Mouse (Mus musculus) kidney, postnatal 0 days (tissue): ENCODE measurements around the gene Zbtb20. TPM values are rescaled to one million over a fixed set of nuclear protein-coding genes. Genes with fewer than 3 reads are reported as not detected.

Experiments
- ATAC-seq: fragments of 200-750 bp; cut with Nextera tagmentation; replicated peaks from 2 replicates; pipeline ENCODE4 v1.8.0; 2017; ENCODE audit warnings: low read depth, moderate number of reproducible peaks, moderate TSS enrichment, moderate library complexity; ENCODE audit not compliant: low FRiP score
- DNase-seq: peaks from one replicate; pipeline ENCODE4 v3.0.0-alpha.2; 2016; ENCODE audit warnings: low spot score
- H3K27ac ChIP-seq: fragments of 300-500 bp; sonication (generic); 2 replicates; pipeline ENCODE4 v1.5.1; 2014; ENCODE audit warnings: mild to moderate bottlenecking
- H3K27me3 ChIP-seq: fragments of 300-500 bp; sonication (generic); 2 replicates; pipeline ENCODE4 v1.6.1; 2014; ENCODE audit warnings: low read length, mixed read lengths; ENCODE audit not compliant: insufficient read depth
- H3K36me3 ChIP-seq: fragments of 300-500 bp; sonication (generic); 2 replicates; pipeline ENCODE4 v1.6.1; 2014; ENCODE audit warnings: low read length, mixed read lengths; ENCODE audit not compliant: insufficient read depth
- H3K4me1 ChIP-seq: fragments of 300-500 bp; sonication (generic); replicated peaks from 2 replicates; pipeline ENCODE4 v1.6.1; 2014; ENCODE audit warnings: antibody characterized with exemption, low read length, mixed read lengths; ENCODE audit not compliant: insufficient read depth
- H3K4me2 ChIP-seq: fragments of 300-500 bp; sonication (generic); 2 replicates; pipeline ENCODE4 v1.6.1; 2014; ENCODE audit warnings: mild to moderate bottlenecking, low read length, moderate library complexity, mixed read lengths
- H3K4me3 ChIP-seq: fragments of 300-500 bp; sonication (generic); replicated peaks from 2 replicates; pipeline ENCODE4 v1.5.1; 2014; ENCODE audit warnings: low read depth, low read length
- H3K9ac ChIP-seq: fragments of 300-500 bp; sonication (generic); 2 replicates; pipeline ENCODE4 v1.6.1; 2014; ENCODE audit warnings: low read depth, low read length
- H3K9me3 ChIP-seq: fragments of 300-500 bp; sonication (generic); replicated peaks from 2 replicates; pipeline ENCODE4 v1.6.1; 2016; ENCODE audit warnings: low read length, inconsistent platforms, mixed read lengths
- CTCF ChIP-seq: IDR thresholded peaks from 2 replicates; pipeline ENCODE4 v1.5.1; 2016; ENCODE audit warnings: antibody characterized with exemption, low read depth, mild to moderate bottlenecking, moderate library complexity
- WGBS: fragments of 180-500 bp; shearing (Covaris S2); extraction: QIAGEN DNeasy Blood & Tissue Kit; methylation state at CpG from one replicate; pipeline ENCODE4 v1.1.7; 2014; 5-methylcytosine and 5-hydroxymethylcytosine counted together
- polyA plus RNA-seq: library from polyadenylated mRNA; unstranded; fragments of >200 nt; fragmentation: Nextera tagmentation; extraction: Ambion mirVana; gene quantifications from 2 replicates; pipeline ENCODE4 v1.2.1, GENCODE M21; 2015

Zbtb20 gene
- polyA plus RNA-seq, 1 experiment from 2014 or later = 36.8 TPM

DNA sequence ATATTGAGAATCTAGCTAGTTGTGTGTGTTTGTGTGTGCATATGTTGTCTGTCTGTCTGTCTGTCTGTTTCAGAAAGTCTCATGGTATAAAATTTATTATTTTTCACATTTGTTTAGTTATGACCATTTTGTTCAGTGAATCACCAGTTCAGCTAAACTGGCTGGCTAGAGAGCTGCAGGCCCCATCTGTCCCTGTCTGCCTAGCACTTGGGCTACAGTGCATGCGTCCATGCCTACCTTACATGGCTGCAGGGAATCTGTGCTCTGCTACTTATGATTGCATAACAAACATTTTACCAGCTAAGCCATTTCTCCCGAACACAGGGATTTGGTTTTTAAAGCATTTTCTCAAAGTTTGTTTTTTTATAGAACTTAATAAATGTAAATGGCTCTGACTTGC, 150.7 kb downstream of the Zbtb20 start:
- 83% methylated on average over 2 of the region's 2 CpGs for whole genome bisulfite sequencing
- no peaks in the 10 kb centered on the region for H3K9me3 ChIP-seq
- no peaks in the 10 kb centered on the region for H3K4me1 ChIP-seq
- no peak for TF ChIP-seq CTCF
- ATAC-seq (no peak), DNase-seq (no peak)
- no peak overlapping the region for H3K9ac ChIP-seq
- no peaks in the 10 kb centered on the region for H3K27me3 ChIP-seq
- H3K27ac ChIP-seq = no peak overlapping the region
- H3K4me2 ChIP-seq = no peak overlapping the region
- H3K4me3 ChIP-seq = no peak overlapping the region
- H3K36me3 ChIP-seq = no peaks in the 10 kb centered on the region

DNA sequence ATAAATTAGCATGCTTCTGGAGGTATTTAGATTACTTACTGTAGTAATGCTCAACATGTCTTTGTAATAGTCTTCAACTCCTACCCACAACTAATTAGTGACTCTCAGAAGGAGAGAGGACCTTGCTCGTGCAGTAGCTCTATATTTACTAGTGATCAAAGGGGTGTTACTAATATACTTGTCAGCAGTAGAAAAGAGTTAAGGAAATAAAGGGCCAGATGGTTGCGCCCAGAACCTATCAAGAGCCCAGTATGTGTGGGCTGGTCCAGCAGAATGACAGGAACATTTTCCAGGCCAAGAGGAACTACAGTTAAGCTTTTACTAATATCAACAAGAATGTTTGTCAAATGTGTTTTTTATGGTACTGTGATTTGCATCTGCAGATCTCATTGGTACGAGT, 153.6 kb downstream of the Zbtb20 start:
- ATAC-seq = no peak
- peak; percentile 21 for DNase-seq
- Histone ChIP-seq H3K27me3 (no peaks in the 10 kb centered on the region), H3K9me3 (no peaks in the 10 kb centered on the region), H3K4me1 (no peaks in the 10 kb centered on the region), H3K36me3 (no peaks in the 10 kb centered on the region), H3K9ac (no peak overlapping the region), H3K4me2 (no peak overlapping the region), H3K4me3 (no peak overlapping the region), H3K27ac (no peak overlapping the region)
- no peak for TF ChIP-seq CTCF
- 51% methylated on average over 3 of the region's 3 CpGs for WGBS

DNA sequence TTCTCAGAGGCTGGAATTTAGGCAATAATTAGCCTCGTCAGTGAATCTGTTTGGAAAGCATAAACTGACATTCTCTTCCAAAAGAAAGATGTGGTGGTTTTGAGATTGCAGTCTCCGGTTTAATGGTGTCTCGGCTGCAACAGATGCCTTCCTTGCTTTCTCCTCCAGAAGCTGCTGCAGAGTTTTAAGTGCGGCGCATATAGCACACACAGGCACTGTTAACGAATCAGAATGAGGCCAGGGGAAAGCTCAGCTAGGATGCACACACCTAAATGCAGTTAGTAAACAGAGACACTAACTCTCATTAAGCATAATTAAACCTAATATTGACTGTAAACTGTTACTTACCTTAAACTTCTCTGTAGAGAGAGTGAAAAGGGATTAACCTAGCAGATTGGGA, 160.0 kb downstream of the Zbtb20 start:
- Histone ChIP-seq H3K27me3 (no peaks in the 10 kb centered on the region), H3K9me3 (no peaks in the 10 kb centered on the region), H3K4me1 (no peaks in the 10 kb centered on the region), H3K9ac (no peak overlapping the region), H3K27ac (no peak overlapping the region), H3K4me3 (no peak overlapping the region), H3K36me3 (no peaks in the 10 kb centered on the region), H3K4me2 (no peak overlapping the region)
- ATAC-seq (no peak), DNase-seq (no peak)
- WGBS = 52% methylated on average over 6 of the region's 6 CpGs
- no peak for TF ChIP-seq CTCF

DNA sequence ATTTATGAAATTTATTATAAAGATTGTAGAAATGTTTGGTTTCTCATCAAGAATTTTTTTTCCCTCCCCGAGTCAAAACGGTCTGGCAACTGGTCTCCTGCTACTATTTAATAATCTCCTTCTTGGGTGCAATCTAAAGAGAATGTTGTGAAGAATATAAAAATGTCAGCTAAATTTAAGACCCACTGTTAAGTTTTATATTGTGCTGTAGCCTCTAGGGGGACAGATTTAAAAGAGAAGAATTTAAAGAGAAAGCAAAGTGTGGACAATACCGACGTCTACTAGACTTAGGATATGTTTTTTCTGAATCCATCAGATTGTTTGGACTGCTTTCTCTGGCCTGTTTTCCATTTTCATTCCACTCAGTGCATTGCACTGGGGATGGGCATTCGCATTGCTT, 160.8 kb downstream of the Zbtb20 start:
- peak; percentile 86 for DNase-seq
- 31% methylated on average over 5 of the region's 5 CpGs for WGBS
- Histone ChIP-seq H3K4me2 (no peak overlapping the region), H3K9ac (no peak overlapping the region), H3K9me3 (no peaks in the 10 kb centered on the region), H3K27ac (no peak overlapping the region), H3K4me1 (no peaks in the 10 kb centered on the region), H3K27me3 (no peaks in the 10 kb centered on the region), H3K4me3 (no peak overlapping the region), H3K36me3 (no peaks in the 10 kb centered on the region)
- ATAC-seq = no peak
- TF ChIP-seq CTCF = peak; percentile 28; the same call in 1 of the 2 replicates

DNA sequence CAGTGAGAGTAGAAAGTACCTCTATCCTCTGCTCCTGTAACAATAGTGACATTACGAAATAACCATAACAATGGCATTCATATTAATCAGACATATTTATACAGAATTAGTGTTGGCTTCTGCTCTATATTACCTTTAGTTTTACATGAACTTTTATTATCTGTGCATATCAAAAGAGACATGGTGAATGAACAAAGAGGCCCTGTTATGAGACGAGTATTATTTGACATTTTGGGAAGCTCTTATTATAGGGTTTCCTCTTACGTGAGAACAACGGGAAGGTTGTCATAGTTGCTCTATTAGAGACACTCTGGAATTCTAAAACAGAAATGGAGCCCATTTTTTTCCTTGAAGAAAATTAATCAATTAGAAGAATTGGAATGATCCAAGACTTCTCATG, 161.6 kb downstream of the Zbtb20 start:
- ATAC-seq = no peak
- Histone ChIP-seq H3K9me3 (no peaks in the 10 kb centered on the region), H3K27ac (no peak overlapping the region), H3K4me2 (no peak overlapping the region), H3K4me3 (no peak overlapping the region), H3K36me3 (no peaks in the 10 kb centered on the region), H3K27me3 (no peaks in the 10 kb centered on the region), H3K9ac (no peak overlapping the region), H3K4me1 (no peaks in the 10 kb centered on the region)
- TF ChIP-seq CTCF = no peak
- no peak for DNase-seq
- 95% methylated on average over 4 of the region's 4 CpGs for WGBS

DNA sequence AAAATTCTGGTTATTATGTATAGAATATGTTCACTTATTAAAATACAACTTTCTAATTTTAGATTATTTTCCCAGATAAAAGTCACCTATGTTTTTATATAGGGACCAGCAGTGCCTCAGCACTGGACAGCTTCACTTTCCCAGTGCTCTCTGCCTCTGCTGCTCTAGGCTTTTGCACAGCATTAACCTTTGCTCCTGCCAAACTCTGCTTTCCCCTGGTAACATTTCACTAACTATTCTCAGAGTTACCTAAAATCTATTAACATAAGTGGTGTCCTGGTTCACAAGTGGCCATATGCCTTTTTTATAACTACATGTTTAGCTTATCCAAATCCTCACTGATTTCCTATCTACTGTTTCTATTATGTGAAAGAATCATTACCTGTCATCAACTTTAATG, 169.9 kb downstream of the Zbtb20 start:
- no peak for ATAC-seq

DNA sequence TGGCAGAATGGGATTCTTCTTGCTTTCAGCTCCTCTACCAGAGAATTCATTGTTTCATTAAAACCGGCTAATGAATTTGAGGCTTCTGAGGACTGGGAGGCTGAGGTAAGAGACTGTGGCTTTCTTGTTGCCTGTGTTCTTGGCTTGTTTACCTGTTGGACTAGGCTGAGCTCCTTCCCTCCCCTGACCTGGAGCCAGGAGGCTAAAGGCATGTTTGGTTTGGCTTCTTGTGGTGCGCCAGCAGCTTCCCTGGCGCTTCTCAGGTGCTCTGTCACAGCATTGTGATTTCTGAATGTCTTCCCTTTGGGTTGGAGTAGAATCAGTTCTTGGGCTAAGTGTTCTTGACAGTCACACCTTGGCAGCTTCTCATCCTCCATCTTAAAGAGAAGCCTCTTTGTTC, 171.0 kb downstream of the Zbtb20 start:
- Histone ChIP-seq H3K4me2 (no peak overlapping the region), H3K9ac (no peak overlapping the region), H3K27ac (no peak overlapping the region), H3K4me1 (no peaks in the 10 kb centered on the region), H3K27me3 (no peaks in the 10 kb centered on the region), H3K9me3 (no peaks in the 10 kb centered on the region), H3K4me3 (no peak overlapping the region), H3K36me3 (no peaks in the 10 kb centered on the region)
- WGBS = 94% methylated on average over 3 of the region's 3 CpGs
- no peak for ATAC-seq
- no peak for DNase-seq
- no peak for TF ChIP-seq CTCF

More for the DNA sequence above, 169.9 kb downstream of the Zbtb20 start:
- TF ChIP-seq CTCF = no peak
- no peak for DNase-seq
- Histone ChIP-seq H3K9me3 (no peaks in the 10 kb centered on the region), H3K4me1 (no peaks in the 10 kb centered on the region), H3K27ac (no peak overlapping the region), H3K4me2 (no peak overlapping the region), H3K27me3 (no peaks in the 10 kb centered on the region), H3K9ac (no peak overlapping the region), H3K4me3 (no peak overlapping the region), H3K36me3 (no peaks in the 10 kb centered on the region)
